Mouse (Mus musculus): ENCODE results near the gene Ptbp1. TPM values are rescaled to one million over a fixed set of nuclear protein-coding genes. Genes with fewer than 3 reads are reported as not detected.
A peak's percentile ranks its signal among the peaks of the same experiment; 100 is the strongest.

Ptbp1 gene
- polyA plus RNA-seq, 1 experiment = 251 TPM

DNA sequence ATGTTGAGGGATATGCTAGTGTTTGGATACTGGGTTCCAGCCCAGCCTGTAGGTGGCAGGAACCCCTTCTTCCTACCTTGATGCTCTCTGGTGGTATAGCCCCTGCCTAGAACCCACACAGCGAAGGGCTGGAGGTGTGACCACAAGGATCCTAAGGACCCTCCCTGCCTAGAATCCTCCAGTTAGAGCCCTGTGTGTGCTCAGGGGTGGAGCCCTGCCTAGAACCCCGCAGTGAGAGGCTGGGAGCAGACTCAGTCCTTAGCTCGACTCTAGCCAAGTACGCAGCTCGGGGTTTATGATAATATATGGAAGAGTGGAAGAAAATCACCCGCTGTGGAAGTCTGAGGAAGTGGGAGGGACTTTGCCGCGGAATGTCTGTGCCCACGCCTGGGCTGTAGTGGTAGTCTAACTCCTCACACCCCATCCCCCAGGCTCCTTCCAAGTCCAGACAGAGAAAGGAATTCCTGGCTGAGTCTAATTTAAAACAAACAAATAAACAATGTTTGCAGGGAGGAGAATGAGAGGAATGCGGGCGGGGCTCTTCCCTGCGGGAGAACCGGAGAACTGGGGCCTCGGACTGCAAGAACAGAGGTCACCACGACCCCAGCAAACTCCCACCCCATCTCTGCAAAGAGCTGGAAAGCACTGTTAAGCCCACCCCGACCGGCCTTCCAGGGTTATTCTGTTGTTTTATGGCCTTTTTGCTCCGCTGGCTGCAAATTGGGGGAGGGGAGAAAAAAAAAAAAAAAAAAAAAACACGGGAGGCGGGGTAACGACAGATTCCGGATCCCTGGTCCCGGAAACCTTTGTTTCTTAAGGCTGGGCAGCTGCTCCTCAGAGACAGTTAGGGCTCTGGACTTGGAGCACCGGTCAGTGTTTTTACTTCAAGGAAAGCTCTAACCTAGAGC is 13.3 kb upstream of the Ptbp1 start:
- Histone ChIP-seq H3K4me1 (ENCODE audit: control insufficient read depth, insufficient read depth, insufficient read length) (no peaks in the 10 kb centered on the region; the same call in 1 of the 2 replicates), H3K27ac (ENCODE audit: insufficient read depth, low read length) (peak overlapping the region; percentile 34; the same call in 1 of the 2 replicates), H3K36me3 (ENCODE audit: control insufficient read depth, insufficient read depth, low read length) (no peaks in the 10 kb centered on the region), H3K4me3 (ENCODE audit: extremely low read depth, insufficient read depth, insufficient read length) (peak overlapping the region; percentile 34; the same call in 1 of the 2 replicates), H3K27me3 (ENCODE audit: control insufficient read depth, insufficient read depth, low read length) (no peaks in the 10 kb centered on the region)
- WGBS = 4% methylated on average over 24 of the region's 24 CpGs
- TF ChIP-seq POLR2A (IDR thresholded peaks at IDR 0.05; ENCODE audit: low read depth, low read length) = no peak
- no peak for TF ChIP-seq CTCF (IDR thresholded peaks at IDR 0.05; ENCODE audit: extremely low read depth, insufficient read depth, insufficient read length, insufficient replicate concordance)
- no peak for DNase-seq (ENCODE audit: low read depth in 1 of 2, low spot score in 2 of 2)

DNA sequence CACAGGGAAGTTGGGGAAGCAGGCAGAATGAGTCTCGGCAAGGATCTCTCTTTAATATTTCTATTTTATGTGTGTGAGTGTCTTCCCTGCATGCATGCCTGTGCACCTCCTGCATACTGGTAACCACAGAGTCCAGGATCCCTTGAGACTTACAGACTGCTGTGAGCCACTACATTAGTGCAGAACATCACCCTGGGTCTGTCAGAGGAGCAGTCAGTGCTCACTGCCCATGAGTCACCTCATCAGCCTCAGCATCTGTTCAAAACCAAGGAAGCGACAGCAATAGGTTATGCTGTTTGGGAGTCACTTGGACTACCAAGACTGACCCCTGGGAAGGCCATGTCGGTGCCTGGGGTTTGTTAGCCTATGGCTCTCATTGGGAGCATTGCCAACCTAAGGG is 11.9 kb upstream of the Ptbp1 start:
- H3K4me1 ChIP-seq (ENCODE audit: control insufficient read depth, insufficient read depth, insufficient read length) = no peaks in the 10 kb centered on the region; the same call in 1 of the 2 replicates
- H3K27me3 ChIP-seq (ENCODE audit: control insufficient read depth, insufficient read depth, low read length) = no peaks in the 10 kb centered on the region
- H3K27ac ChIP-seq (ENCODE audit: insufficient read depth, low read length) = no peak overlapping the region
- WGBS = 73% methylated on average over 3 of the region's 3 CpGs
- DNase-seq (ENCODE audit: low read depth in 1 of 2, low spot score in 2 of 2) = no peak
- no peak overlapping the region for H3K4me3 ChIP-seq (ENCODE audit: extremely low read depth, insufficient read depth, insufficient read length)
- H3K36me3 ChIP-seq (ENCODE audit: control insufficient read depth, insufficient read depth, low read length) = no peaks in the 10 kb centered on the region
- no peak for TF ChIP-seq POLR2A (IDR thresholded peaks at IDR 0.05; ENCODE audit: low read depth, low read length)
- TF ChIP-seq CTCF (IDR thresholded peaks at IDR 0.05; ENCODE audit: extremely low read depth, insufficient read depth, insufficient read length, insufficient replicate concordance) = no peak

DNA sequence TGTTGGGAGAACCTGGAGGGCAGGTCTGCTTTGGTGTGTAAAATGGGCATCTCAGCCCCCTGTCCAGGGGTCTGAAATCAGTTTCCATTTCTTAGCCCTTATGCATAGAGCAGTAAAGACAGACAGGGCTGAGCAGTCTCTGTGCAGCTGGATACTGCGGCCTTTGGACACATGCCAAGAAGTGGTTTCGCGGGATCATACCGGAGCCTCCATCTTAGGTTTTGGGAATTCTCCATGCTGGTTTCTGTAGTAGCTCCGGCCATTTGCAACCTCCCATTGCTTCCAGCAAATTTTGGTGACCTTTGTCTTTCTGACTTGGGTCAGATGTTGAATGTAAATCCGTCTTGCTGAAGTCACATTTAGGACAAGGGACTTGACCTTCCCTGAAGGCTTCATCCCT is 10.8 kb upstream of the Ptbp1 start:
- Histone ChIP-seq H3K36me3 (ENCODE audit: control insufficient read depth, insufficient read depth, low read length) (no peaks in the 10 kb centered on the region), H3K4me3 (ENCODE audit: extremely low read depth, insufficient read depth, insufficient read length) (no peak overlapping the region), H3K27ac (ENCODE audit: insufficient read depth, low read length) (no peak overlapping the region), H3K4me1 (ENCODE audit: control insufficient read depth, insufficient read depth, insufficient read length) (no peaks in the 10 kb centered on the region; the same call in 1 of the 2 replicates), H3K27me3 (ENCODE audit: control insufficient read depth, insufficient read depth, low read length) (no peaks in the 10 kb centered on the region)
- WGBS = 87% methylated on average over 6 of the region's 6 CpGs
- TF ChIP-seq POLR2A (IDR thresholded peaks at IDR 0.05; ENCODE audit: low read depth, low read length) (no peak), CTCF (IDR thresholded peaks at IDR 0.05; ENCODE audit: extremely low read depth, insufficient read depth, insufficient read length, insufficient replicate concordance) (no peak)
- no peak for DNase-seq (ENCODE audit: low read depth in 1 of 2, low spot score in 2 of 2)

DNA sequence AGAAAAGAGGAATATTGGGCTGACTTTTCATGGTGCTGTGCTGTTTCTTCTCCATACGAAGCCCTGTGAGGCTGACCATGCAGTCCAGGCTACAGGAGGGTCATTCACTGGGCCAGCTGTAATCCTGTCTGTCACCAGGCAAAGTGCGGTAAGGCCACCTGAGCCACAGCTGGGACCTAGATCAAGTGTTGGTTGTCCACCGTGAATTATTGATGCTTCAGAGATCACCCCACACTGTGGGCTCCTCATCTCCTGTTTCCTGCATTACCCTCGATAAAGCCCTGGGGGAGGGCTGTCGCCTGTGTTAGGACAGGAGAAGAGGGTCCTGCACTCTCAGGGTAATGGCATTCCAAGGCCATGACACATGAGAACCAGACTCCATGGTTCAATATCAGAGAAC is 7.7 kb upstream of the Ptbp1 start:
- Histone ChIP-seq H3K4me1 (ENCODE audit: control insufficient read depth, insufficient read depth, insufficient read length) (peaks cover 10% of the 10 kb centered on the region; the same call in 1 of the 2 replicates), H3K36me3 (ENCODE audit: control insufficient read depth, insufficient read depth, low read length) (no peaks in the 10 kb centered on the region), H3K27ac (ENCODE audit: insufficient read depth, low read length) (no peak overlapping the region), H3K4me3 (ENCODE audit: extremely low read depth, insufficient read depth, insufficient read length) (no peak overlapping the region), H3K27me3 (ENCODE audit: control insufficient read depth, insufficient read depth, low read length) (no peaks in the 10 kb centered on the region)
- no peak for TF ChIP-seq POLR2A (IDR thresholded peaks at IDR 0.05; ENCODE audit: low read depth, low read length)
- no peak for TF ChIP-seq CTCF (IDR thresholded peaks at IDR 0.05; ENCODE audit: extremely low read depth, insufficient read depth, insufficient read length, insufficient replicate concordance)
- no peak for DNase-seq (ENCODE audit: low read depth in 1 of 2, low spot score in 2 of 2)
- WGBS = 80% methylated on average over 5 of the region's 5 CpGs

DNA sequence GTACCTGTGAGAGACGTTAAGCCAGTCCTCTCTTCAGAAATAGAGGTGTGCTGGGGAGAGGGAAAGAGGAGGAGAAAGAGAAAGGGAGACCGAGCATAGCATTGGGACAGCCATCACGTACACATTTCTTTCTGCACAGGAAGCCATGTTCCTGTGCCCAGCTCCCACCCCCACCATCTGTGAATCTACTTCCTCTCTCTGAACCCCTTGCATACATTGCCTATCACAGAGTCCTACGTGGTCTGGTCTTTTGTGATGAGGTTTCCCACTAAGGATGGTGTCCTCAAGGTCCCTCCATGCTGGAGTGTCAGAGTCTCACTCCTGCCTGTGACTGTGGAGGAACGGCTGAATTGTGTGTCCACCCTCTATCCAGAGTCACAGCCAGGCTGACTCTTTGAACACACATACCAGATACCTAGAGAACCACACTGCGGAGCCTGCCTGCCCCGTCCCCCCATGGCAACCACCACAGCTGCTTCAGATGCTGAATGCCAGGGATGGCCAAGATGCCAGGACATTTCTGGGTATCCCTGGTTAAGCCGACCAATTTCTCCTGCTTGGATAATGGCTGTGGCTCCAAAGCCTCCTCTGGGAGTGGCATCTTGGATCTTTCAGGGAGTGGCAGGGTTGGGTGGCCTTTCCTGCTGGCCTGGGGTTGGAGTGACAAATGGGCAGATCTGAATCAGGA is 4.1 kb upstream of the Ptbp1 start:
- Histone ChIP-seq H3K27me3 (ENCODE audit: control insufficient read depth, insufficient read depth, low read length) (no peaks in the 10 kb centered on the region), H3K4me3 (ENCODE audit: extremely low read depth, insufficient read depth, insufficient read length) (no peak overlapping the region), H3K36me3 (ENCODE audit: control insufficient read depth, insufficient read depth, low read length) (no peaks in the 10 kb centered on the region), H3K4me1 (ENCODE audit: control insufficient read depth, insufficient read depth, insufficient read length) (peaks cover 26% of the 10 kb centered on the region; the same call in 1 of the 2 replicates), H3K27ac (ENCODE audit: insufficient read depth, low read length) (peak overlapping the region; percentile 2; the same call in 1 of the 2 replicates)
- DNase-seq (ENCODE audit: low read depth in 1 of 2, low spot score in 2 of 2) = peak in 1 of 2 experiments; percentile 39
- WGBS = 40% methylated on average over 8 of the region's 8 CpGs
- no peak for TF ChIP-seq POLR2A (IDR thresholded peaks at IDR 0.05; ENCODE audit: low read depth, low read length)
- TF ChIP-seq CTCF (IDR thresholded peaks at IDR 0.05; ENCODE audit: extremely low read depth, insufficient read depth, insufficient read length, insufficient replicate concordance) = no peak

DNA sequence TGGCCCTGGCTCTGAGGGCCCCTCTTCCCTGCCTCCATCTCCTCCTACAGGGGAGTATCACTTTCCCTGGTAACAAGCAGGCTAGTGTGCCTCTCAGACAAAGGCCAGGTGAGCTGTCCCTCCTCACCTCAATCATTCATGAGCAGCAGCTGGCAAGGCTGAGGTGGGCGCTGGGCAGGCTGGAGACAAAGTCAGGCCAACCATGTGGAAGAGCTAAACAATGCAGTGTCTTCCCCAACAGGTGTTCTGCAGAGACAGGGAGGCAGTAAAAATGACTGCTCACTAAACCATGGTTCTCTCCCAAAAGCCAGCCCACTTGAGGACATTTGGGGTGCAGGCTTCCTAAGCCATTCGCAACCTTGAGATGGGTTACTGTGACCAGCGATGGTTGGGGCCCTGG is 2.6 kb upstream of the Ptbp1 start:
- Histone ChIP-seq H3K27me3 (ENCODE audit: control insufficient read depth, insufficient read depth, low read length) (no peaks in the 10 kb centered on the region), H3K36me3 (ENCODE audit: control insufficient read depth, insufficient read depth, low read length) (peaks cover 2% of the 10 kb centered on the region; the same call in 1 of the 2 replicates), H3K27ac (ENCODE audit: insufficient read depth, low read length) (peak overlapping the region; percentile 97; the same call in 1 of the 2 replicates), H3K4me3 (ENCODE audit: extremely low read depth, insufficient read depth, insufficient read length) (no peak overlapping the region), H3K4me1 (ENCODE audit: control insufficient read depth, insufficient read depth, insufficient read length) (peaks cover 31% of the 10 kb centered on the region)
- TF ChIP-seq POLR2A (IDR thresholded peaks at IDR 0.05; ENCODE audit: low read depth, low read length) (no peak), CTCF (IDR thresholded peaks at IDR 0.05; ENCODE audit: extremely low read depth, insufficient read depth, insufficient read length, insufficient replicate concordance) (no peak)
- DNase-seq (ENCODE audit: low read depth in 1 of 2, low spot score in 2 of 2) = no peak
- WGBS = 75% methylated on average over 3 of the region's 3 CpGs

All from spleen, adult 2 months (tissue).